Comparison of ENCODE assay signal across 8 mouse cellular contexts in the genomic region with DNA sequence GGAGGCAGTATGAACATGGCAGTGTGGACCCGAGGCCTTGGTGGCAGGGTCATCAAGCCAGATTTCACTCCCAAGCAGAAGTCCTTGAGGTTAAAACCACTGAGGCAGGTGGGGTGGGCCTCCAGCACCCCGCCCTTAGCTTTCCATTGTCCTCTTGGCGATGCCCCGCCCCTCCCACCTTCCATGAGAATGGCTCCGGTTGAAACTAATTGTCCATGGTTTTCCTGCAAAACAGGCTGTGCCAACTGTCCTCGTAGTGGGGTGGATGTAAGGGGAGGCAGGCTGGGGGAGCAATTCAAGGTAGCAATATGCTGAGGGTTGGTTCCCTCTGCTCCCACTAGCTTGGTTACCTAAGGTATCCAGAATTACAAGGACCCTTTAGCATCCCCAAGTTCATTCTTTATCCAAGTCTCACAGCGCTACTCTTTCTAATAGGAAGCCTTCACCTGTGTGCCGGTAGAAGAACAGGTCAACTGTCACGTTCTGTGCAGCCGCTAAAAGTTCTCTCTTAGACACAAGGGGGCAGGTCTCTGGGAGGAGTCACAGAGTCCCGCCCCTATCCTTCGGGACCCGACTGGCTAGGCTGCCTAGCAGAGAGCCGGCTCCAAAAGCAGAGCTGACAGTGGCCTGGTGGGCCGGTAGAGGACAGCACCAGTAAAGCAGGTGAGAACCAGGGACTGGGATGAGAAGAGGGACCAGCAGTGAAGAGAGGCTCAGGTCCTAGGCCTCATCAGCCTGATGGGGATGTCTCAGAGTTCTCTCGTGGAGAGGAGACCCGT. TPM values are rescaled to one million over a fixed set of nuclear protein-coding genes. Genes with fewer than 3 reads are reported as not detected.
DNase-seq lines count a peak whose midpoint lies in the region; ATAC-seq and TF ChIP-seq lines count a peak whose summit lies in the region.

No protein-coding gene starts in this region.

- H3K9me3 ChIP-seq in forebrain, embryonic 14.5 days (replicated peaks; ENCODE audit: control insufficient read depth, low read length): no peaks in the 10 kb centered on the region
- H3K9me3 ChIP-seq in midbrain, embryonic 10.5 days (replicated peaks): no peaks in the 10 kb centered on the region

- TF ChIP-seq CTCF in layer of hippocampus, adult 2 months (conservative IDR thresholded peaks at IDR 0.05): 0 out of 2 replicates have a peak, but pooled peaks have one; percentile 14

- ATAC-seq in forebrain, embryonic 14.5 days: peak; percentile 46; the same call in 1 of the 2 replicates

- H3K4me2 ChIP-seq in forebrain, embryonic 14.5 days (ENCODE audit: low read length): peak overlapping the region; percentile 27; the same call in 1 of the 2 replicates

- H3K4me3 ChIP-seq in layer of hippocampus, adult 2 months: no peak overlapping the region
- H3K4me3 ChIP-seq in forebrain, embryonic 14.5 days (ENCODE audit: low read depth, low read length): no peak overlapping the region
- H3K4me3 ChIP-seq in midbrain, embryonic 10.5 days: peak overlapping the region; percentile 35

- H3K4me1 ChIP-seq in forebrain, embryonic 14.5 days (ENCODE audit: control insufficient read depth, insufficient read depth, low read length): no peaks in the 10 kb centered on the region
- H3K4me1 ChIP-seq in midbrain, embryonic 10.5 days: peaks cover 15% of the 10 kb centered on the region

- DNase-seq in layer of hippocampus, adult 2 months (ENCODE audit: low spot score in 2 of 2): no peak
- DNase-seq in layer of hippocampus, postnatal 25 days (ENCODE audit: extremely low spot score in 1 of 2, low spot score in 1 of 2): no peak
- DNase-seq in forebrain, embryonic 14.5 days (ENCODE audit: low spot score): no peak
- DNase-seq in kidney, postnatal 14 days: peak; percentile 54
- peak; percentile 45 for DNase-seq in midbrain, embryonic 10.5 days (ENCODE audit: low spot score)
- DNase-seq in T-cell, adult 2 months (ENCODE audit: low spot score): no peak
- DNase-seq in adipocyte (ENCODE audit: low spot score): no peak
- no peak for DNase-seq in cerebellum, postnatal 36 days

- no peak overlapping the region for H3K9ac ChIP-seq in forebrain, embryonic 14.5 days (ENCODE audit: low read length)

- WGBS in forebrain, embryonic 14.5 days: 11% methylated on average over 17 of the region's 17 CpGs
- WGBS in midbrain, embryonic 10.5 days: 13% methylated on average over 17 of the region's 17 CpGs

- H3K36me3 ChIP-seq in forebrain, embryonic 14.5 days (ENCODE audit: control insufficient read depth, insufficient read depth, low read length): no peaks in the 10 kb centered on the region
- no peaks in the 10 kb centered on the region for H3K36me3 ChIP-seq in midbrain, embryonic 10.5 days

- no peak overlapping the region for H3K27ac ChIP-seq in layer of hippocampus, adult 2 months
- no peak overlapping the region for H3K27ac ChIP-seq in forebrain, embryonic 14.5 days (ENCODE audit: low read depth, low read length)
- H3K27ac ChIP-seq in midbrain, embryonic 10.5 days (replicated peaks): no peak overlapping the region

- no peaks in the 10 kb centered on the region for H3K27me3 ChIP-seq in forebrain, embryonic 14.5 days (replicated peaks; ENCODE audit: control insufficient read depth, insufficient read depth, low read length)
- H3K27me3 ChIP-seq in midbrain, embryonic 10.5 days (ENCODE audit: low read depth, poor library complexity, severe bottlenecking): peaks cover 45% of the 10 kb centered on the region

RNA-seq across cellular contexts. Expression of gene Psmb7, which starts 25.1 kb away (rescaled TPM):
- 100 to 1,000 TPM; 186 to 198 TPM for total RNA-seq in layer of hippocampus, adult 2 months (2021)
- 100 to 1,000 TPM; 205 to 234 TPM for total RNA-seq in layer of hippocampus, postnatal 25 days (2021)
- 328 and 382 TPM in 2 replicates for polyA plus RNA-seq in forebrain, embryonic 14.5 days (2014; fragmentation: Nextera tagmentation; extraction: Ambion mirVana)
- 322 and 336 TPM in 2 replicates for polyA plus RNA-seq in midbrain, embryonic 10.5 days (2016; fragmentation: Nextera tagmentation; extraction: Ambion mirVana)

RNA-seq across cellular contexts. Expression of gene Nr5a1, which starts 45.4 kb away (rescaled TPM):
- total RNA-seq in layer of hippocampus, adult 2 months (2021): not detected
- total RNA-seq in layer of hippocampus, postnatal 25 days (2021): not detected
- 1.3 and 1.4 TPM in 2 replicates for polyA plus RNA-seq in forebrain, embryonic 14.5 days (2014; fragmentation: Nextera tagmentation; extraction: Ambion mirVana)
- polyA plus RNA-seq in midbrain, embryonic 10.5 days (2016; fragmentation: Nextera tagmentation; extraction: Ambion mirVana): 0.07 and 0.12 TPM in 2 replicates

Comparison
In these comparisons a context has a peak if more than half of its experiments do, and no peak if none do; other contexts are left out.
1. DNase-seq: peak in kidney, postnatal 14 days (single experiment) and midbrain, embryonic 10.5 days (single experiment); none in layer of hippocampus, adult 2 months (0 of 2), layer of hippocampus, postnatal 25 days (0 of 2), forebrain, embryonic 14.5 days (single experiment), T-cell, adult 2 months (single experiment), adipocyte (single experiment) and cerebellum, postnatal 36 days (0 of 2).